Mouse (Mus musculus): ENCODE results near the gene Sh2d5.
A peak's percentile ranks its signal among the peaks of the same experiment; 100 is the strongest.

Gene Sh2d5

DNA sequence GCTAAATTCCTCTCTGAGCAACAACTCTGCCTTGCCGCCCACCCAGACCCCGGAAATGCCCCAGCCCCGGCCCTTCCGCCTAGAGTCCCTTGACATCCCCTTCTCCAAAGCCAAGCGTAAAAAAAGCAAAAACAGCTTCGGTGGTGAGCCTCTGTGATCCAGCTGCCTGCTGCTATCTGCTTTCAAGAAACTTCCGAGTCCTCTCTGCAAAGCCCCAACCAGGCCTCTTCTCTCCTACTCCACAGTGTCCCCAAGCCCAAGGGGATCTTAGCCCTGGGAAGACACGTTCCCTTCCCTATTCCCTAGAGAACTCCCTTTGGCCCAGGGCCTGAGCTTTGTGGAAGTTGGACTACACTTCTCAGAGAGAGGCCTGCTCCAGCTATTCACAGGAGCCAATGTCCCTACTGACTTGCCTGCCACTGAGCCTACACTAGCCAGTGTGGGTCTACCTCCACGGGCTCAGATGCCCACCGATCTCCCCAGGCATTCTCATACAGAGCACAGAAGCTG, 51.1 kb downstream of the Sh2d5 start:
- H3K9me3 ChIP-seq (ENCODE audit: low read length): no peaks in the 10 kb centered on the region
- H3K36me3 ChIP-seq (ENCODE audit: insufficient read depth, low read length): no peaks in the 10 kb centered on the region
- TF ChIP-seq NANOG (IDR thresholded peaks at IDR 0.05; ENCODE audit: borderline replicate concordance, low read length) (no peak), POU5F1 (IDR thresholded peaks at IDR 0.05; ENCODE audit: borderline replicate concordance, low read length) (no peak), CTCF (conservative IDR thresholded peaks at IDR 0.05; ENCODE audit: low read length) (no peak)
- H3K4me1 ChIP-seq (replicated peaks; ENCODE audit: low read depth, low read length): peaks cover 28% of the 10 kb centered on the region
- no peak overlapping the region for H3K4me3 ChIP-seq (replicated peaks; ENCODE audit: low read length)
- peaks cover 13% of the 10 kb centered on the region; the same call in 1 of the 2 replicates for H3K27me3 ChIP-seq (ENCODE audit: insufficient read depth, low read length)

DNA sequence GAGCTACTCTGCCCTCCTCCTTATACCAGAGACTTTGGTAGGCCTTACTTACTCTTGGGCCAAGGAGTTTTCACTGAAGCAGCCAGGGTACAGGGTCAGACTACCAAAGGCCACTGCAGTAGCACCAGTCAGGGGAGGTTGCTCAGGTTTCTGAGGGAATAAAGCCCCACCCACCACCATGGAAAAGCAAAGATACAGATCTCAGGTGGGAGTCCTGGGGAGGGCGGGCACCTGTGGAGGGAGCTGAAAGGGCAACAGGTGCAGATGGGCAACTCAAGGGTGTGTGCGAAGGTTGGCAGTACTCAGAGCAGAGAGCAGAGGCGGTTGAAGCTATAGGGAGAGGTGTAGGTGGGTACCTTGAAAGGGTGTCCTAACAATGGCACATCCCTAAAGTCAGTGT, 52.8 kb downstream of the Sh2d5 start:
- Histone ChIP-seq H3K9me3 (ENCODE audit: low read length) (no peaks in the 10 kb centered on the region), H3K4me3 (replicated peaks; ENCODE audit: low read length) (no peak overlapping the region; the same call in 1 of the 2 replicates), H3K36me3 (ENCODE audit: insufficient read depth, low read length) (peaks cover 17% of the 10 kb centered on the region), H3K4me1 (replicated peaks; ENCODE audit: low read depth, low read length) (peaks cover 35% of the 10 kb centered on the region), H3K27me3 (ENCODE audit: insufficient read depth, low read length) (peaks cover 10% of the 10 kb centered on the region; the same call in 1 of the 2 replicates)
- TF ChIP-seq POU5F1 (IDR thresholded peaks at IDR 0.05; ENCODE audit: borderline replicate concordance, low read length): no peak
- TF ChIP-seq NANOG (IDR thresholded peaks at IDR 0.05; ENCODE audit: borderline replicate concordance, low read length): no peak
- no peak for TF ChIP-seq CTCF (conservative IDR thresholded peaks at IDR 0.05; ENCODE audit: low read length)

DNA sequence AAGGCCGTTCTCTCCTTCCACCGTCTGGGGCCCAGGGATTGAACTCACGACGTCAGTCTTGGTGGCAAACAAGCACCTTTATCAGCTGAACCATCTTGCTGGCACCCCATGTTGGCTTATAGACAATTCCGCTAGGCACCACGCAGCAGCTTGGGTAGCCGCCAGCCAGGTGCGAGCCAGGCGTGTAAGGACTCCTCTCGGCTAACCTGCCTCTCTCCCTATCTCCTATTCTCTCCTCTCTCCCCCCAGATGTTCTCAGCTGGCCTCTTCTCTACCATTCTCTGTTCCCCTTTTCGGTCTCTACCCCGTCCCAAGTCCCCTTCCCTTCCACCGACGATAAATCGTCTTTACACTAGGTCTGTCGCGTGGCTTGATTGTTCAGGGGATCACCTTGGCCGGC, 53.5 kb downstream of the Sh2d5 start:
- H3K27me3 ChIP-seq (ENCODE audit: insufficient read depth, low read length): 0 out of 2 replicates have a peak, but pooled peaks cover 4% of the 10 kb centered on the region
- peaks cover 24% of the 10 kb centered on the region for H3K36me3 ChIP-seq (ENCODE audit: insufficient read depth, low read length)
- H3K4me1 ChIP-seq (replicated peaks; ENCODE audit: low read depth, low read length): peaks cover 35% of the 10 kb centered on the region
- TF ChIP-seq POU5F1 (IDR thresholded peaks at IDR 0.05; ENCODE audit: borderline replicate concordance, low read length) (no peak), NANOG (IDR thresholded peaks at IDR 0.05; ENCODE audit: borderline replicate concordance, low read length) (no peak), CTCF (conservative IDR thresholded peaks at IDR 0.05; ENCODE audit: low read length) (no peak)
- H3K4me3 ChIP-seq (replicated peaks; ENCODE audit: low read length): peak overlapping the region; percentile 100
- H3K9me3 ChIP-seq (ENCODE audit: low read length): no peaks in the 10 kb centered on the region

DNA sequence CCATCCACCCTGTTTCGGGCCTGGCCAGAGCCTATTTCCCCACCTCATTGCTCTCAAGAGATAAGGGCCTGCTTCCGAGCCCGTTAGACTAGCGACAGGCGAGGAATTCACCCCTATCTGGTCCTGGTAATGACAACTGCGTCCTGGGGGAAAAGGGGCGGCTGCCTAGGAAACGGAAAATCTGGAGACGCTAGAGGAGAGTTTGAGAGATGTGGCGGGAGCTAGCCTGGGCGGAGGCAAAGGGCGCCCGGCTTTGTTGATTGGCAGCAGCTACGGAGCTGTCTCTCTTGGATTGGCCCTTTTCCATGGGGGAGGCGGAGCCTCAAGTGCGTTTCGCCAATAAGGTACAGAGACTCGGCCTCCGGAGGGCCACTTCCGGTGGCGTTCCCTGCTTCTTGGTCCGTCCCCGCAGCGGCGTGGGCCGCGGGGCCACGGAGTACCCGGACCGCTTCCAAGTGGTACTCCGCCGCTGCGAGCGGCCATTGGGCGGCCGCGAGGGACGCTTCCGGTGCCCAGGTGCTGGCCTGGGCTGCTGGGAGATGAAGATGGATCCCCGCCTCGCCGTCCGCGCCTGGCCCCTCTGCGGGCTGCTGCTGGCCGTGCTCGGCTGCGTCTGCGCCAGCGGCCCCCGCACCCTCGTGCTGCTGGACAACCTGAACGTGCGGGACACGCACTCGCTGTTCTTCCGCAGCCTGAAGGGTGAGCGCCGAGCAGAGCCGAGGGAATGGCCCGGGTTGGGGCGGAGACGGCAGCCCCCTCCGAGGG, 54.3 kb downstream of the Sh2d5 start, which contains the start of gene Ddost:
Gene Ddost (plus strand): TSS at position 391 of the 765 bp plus-strand sequence.
- peaks cover 32% of the 10 kb centered on the region for H3K36me3 ChIP-seq (ENCODE audit: insufficient read depth, low read length)
- H3K9me3 ChIP-seq (ENCODE audit: low read length): no peaks in the 10 kb centered on the region
- no peaks in the 10 kb centered on the region for H3K27me3 ChIP-seq (ENCODE audit: insufficient read depth, low read length)
- peak within 1 kb of the TSS; percentile 100 for H3K4me3 ChIP-seq (replicated peaks; ENCODE audit: low read length)
- H3K4me1 ChIP-seq (replicated peaks; ENCODE audit: low read depth, low read length): peaks cover 35% of the 10 kb centered on the region
- TF ChIP-seq CTCF (conservative IDR thresholded peaks at IDR 0.05; ENCODE audit: low read length) (no peak), NANOG (IDR thresholded peaks at IDR 0.05; ENCODE audit: borderline replicate concordance, low read length) (0 out of 2 replicates have a peak, but pooled peaks have one; percentile 12)

DNA sequence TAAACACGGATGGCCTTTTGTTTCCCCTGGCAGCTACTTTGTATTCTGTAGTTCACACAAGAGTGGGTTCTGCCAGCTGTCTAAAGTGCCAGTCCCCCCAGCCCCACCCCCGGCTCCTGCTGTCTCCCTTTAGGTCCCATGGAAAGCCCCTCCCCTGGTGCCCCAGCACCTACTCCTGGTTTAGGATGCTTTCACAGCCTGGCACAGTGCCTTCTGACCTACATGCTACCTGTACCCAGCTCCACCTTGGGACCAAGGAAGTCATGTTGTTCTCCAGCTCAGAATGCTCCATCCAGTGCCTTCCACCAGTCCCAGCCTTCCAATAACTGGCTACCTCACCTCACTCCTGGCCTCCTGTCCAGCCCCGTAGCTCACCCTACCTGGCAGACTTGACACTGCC, 56.8 kb downstream of the Sh2d5 start:
- Histone ChIP-seq H3K4me1 (replicated peaks; ENCODE audit: low read depth, low read length) (peaks cover 45% of the 10 kb centered on the region), H3K27me3 (ENCODE audit: insufficient read depth, low read length) (no peaks in the 10 kb centered on the region), H3K4me3 (replicated peaks; ENCODE audit: low read length) (no peak overlapping the region), H3K36me3 (ENCODE audit: insufficient read depth, low read length) (peaks cover 57% of the 10 kb centered on the region), H3K9me3 (ENCODE audit: low read length) (no peaks in the 10 kb centered on the region)
- TF ChIP-seq NANOG (IDR thresholded peaks at IDR 0.05; ENCODE audit: borderline replicate concordance, low read length): no peak
- TF ChIP-seq POU5F1 (IDR thresholded peaks at IDR 0.05; ENCODE audit: borderline replicate concordance, low read length): no peak
- TF ChIP-seq CTCF (conservative IDR thresholded peaks at IDR 0.05; ENCODE audit: low read length): no peak

DNA sequence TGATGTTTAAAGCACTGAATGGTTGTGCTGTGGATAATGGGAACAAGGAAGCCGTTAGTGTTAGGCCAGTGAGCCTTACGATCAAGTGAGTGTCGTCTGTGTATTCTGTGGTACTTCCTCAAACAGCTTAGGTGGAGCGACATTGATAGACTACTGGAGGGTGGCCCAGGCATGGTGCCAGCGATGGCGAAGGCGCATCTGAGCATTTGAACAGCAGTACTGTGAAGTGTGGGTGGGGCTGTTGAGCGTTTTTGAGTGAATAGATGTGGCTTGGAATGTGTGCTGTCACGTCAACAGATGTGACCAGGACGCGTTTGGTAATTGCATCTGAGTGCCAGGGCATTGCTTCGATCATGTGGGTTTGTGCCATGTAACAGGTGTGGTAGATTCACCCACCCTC, 57.5 kb downstream of the Sh2d5 start:
- Histone ChIP-seq H3K36me3 (ENCODE audit: insufficient read depth, low read length) (peaks cover 64% of the 10 kb centered on the region), H3K4me1 (replicated peaks; ENCODE audit: low read depth, low read length) (peaks cover 42% of the 10 kb centered on the region), H3K9me3 (ENCODE audit: low read length) (no peaks in the 10 kb centered on the region), H3K4me3 (replicated peaks; ENCODE audit: low read length) (no peak overlapping the region), H3K27me3 (ENCODE audit: insufficient read depth, low read length) (no peaks in the 10 kb centered on the region)
- TF ChIP-seq POU5F1 (IDR thresholded peaks at IDR 0.05; ENCODE audit: borderline replicate concordance, low read length) (no peak), NANOG (IDR thresholded peaks at IDR 0.05; ENCODE audit: borderline replicate concordance, low read length) (no peak), CTCF (conservative IDR thresholded peaks at IDR 0.05; ENCODE audit: low read length) (no peak)

DNA sequence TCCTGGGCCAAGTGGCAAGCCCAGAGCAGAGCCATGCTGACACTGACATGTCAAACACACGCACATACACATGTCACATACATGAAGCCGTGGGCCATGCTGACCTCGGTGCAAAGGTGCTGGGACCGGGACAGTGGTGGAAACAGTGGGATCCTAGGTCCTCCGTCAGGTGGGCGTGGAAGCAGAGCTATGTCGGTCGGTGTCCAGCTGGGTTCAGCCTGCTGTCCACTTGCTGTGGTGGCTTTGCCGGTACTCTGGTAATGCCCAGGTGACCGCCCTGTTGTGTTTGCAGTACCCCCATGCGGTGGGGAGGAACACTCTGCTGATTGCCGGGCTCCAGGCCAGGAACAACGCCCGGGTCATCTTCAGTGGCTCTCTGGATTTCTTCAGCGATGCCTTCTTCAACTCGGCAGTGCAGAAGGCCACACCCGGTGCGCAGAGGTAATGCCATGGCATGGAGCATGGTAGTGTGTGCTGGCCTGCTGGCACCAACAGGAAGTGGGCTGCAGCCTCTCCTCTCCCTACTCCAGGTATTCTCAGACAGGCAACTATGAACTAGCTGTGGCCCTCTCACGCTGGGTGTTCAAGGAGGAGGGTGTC, 60.2 kb downstream of the Sh2d5 start:
- no peaks in the 10 kb centered on the region for H3K27me3 ChIP-seq (ENCODE audit: insufficient read depth, low read length)
- H3K9me3 ChIP-seq (ENCODE audit: low read length): no peaks in the 10 kb centered on the region

More for the DNA sequence above, 60.2 kb downstream of the Sh2d5 start:
- Histone ChIP-seq H3K36me3 (ENCODE audit: insufficient read depth, low read length) (peaks cover 91% of the 10 kb centered on the region), H3K4me3 (replicated peaks; ENCODE audit: low read length) (no peak overlapping the region), H3K4me1 (replicated peaks; ENCODE audit: low read depth, low read length) (peaks cover 46% of the 10 kb centered on the region)
- TF ChIP-seq POU5F1 (IDR thresholded peaks at IDR 0.05; ENCODE audit: borderline replicate concordance, low read length) (no peak), CTCF (conservative IDR thresholded peaks at IDR 0.05; ENCODE audit: low read length) (no peak), NANOG (IDR thresholded peaks at IDR 0.05; ENCODE audit: borderline replicate concordance, low read length) (no peak)

Measured in E14TG2a.4 (cell line).